Mouse (Mus musculus): ENCODE data around the gene Atp6v0b.

Atp6v0b gene

DNA sequence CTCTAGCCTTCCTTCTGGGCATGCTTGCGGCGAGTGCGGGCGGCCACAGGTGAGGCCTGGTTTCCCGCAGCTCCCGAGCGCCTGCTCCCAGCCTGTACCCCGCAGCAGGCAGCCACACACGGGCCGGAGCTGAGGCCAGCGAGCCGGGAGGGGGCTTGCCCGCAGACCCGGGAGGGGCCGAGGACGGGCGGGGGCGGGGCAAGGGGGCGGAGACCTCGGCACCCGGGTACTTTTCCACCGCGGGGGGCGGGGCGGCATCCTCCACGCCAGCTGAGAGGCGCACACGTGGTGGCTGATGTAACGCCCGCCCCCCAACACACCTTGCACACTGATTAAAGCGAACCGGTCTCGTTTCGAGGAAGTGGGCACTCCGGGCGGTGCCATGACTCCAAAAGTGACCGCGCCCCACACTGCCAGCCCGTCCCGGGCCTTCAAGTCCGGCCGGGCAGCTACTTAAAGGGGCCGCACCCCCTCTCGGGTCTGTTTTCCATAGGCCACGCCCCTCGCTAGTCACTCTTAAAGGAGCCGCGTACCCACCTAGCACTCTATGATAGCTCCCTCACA is 50.8 kb downstream of the Atp6v0b start:
- peak; percentile 88 for DNase-seq (ENCODE audit: low read depth, low spot score)

- peak; percentile 32 for DNase-seq (ENCODE audit: low read depth, low spot score)
Measured at GRCm38 (mm10) chr4:117835531-117836111, 51.5 kb downstream of the Atp6v0b start.

GRCm38 (mm10) chr4:117834845-117835530 is 52.1 kb downstream of the Atp6v0b start:
- peak; percentile 81 for DNase-seq (ENCODE audit: low read depth, low spot score)

DNA sequence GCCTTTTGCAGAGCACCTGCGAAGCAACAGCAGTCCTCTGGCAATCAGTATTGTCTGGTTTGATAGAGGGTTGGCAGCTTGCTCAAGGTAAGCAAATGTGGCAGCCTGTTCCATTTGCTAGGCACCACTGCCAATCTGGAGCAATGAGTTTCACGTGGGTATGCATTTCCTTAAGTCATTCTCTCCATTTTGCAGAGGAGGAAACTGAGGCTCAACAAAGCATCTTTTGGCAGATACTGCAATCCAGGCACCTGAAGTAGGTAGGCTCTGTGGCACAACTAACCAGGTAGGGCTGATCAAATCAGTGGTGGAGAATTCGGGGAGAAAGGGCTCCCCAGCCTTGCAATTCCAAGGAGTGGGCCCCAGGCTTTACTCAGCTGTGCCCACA is 52.7 kb downstream of the Atp6v0b start, which contains the start of gene Slc6a9:
Gene Slc6a9 (plus strand): TSS at position 50 of the 388 bp plus-strand sequence.
- no peak for DNase-seq (ENCODE audit: low read depth, low spot score)
